Mouse (Mus musculus): ENCODE data around the gene Dppa5a. TPM values are rescaled to one million over a fixed set of nuclear protein-coding genes. Genes with fewer than 3 reads are reported as not detected.

Dppa5a gene
- polyA plus RNA-seq, 1 experiment, result not detected

- Histone ChIP-seq H3K4me1 (ENCODE audit: control insufficient read depth, insufficient read depth, insufficient read length) (no peaks in the 10 kb centered on the region), H3K36me3 (ENCODE audit: control insufficient read depth, insufficient read depth, low read length) (no peaks in the 10 kb centered on the region), H3K27ac (ENCODE audit: insufficient read depth, low read length) (no peak overlapping the region), H3K27me3 (ENCODE audit: control insufficient read depth, insufficient read depth, low read length) (no peaks in the 10 kb centered on the region), H3K4me3 (ENCODE audit: extremely low read depth, insufficient read depth, insufficient read length) (no peak overlapping the region)
- TF ChIP-seq POLR2A (IDR thresholded peaks at IDR 0.05; ENCODE audit: low read depth, low read length) (no peak), CTCF (IDR thresholded peaks at IDR 0.05; ENCODE audit: extremely low read depth, insufficient read depth, insufficient read length, insufficient replicate concordance) (no peak)
- no peak for DNase-seq (ENCODE audit: low read depth in 1 of 2, low spot score in 2 of 2)
- WGBS, result 80% methylated on average over 1 of the region's 1 CpGs
Observed at GRCm38 (mm10) chr9:78374885-78375389, 7.0 kb upstream of the Dppa5a start.

GRCm38 (mm10) chr9:78374397-78374796 lies 6.4 kb upstream of the Dppa5a start:
- Histone ChIP-seq H3K36me3 (ENCODE audit: control insufficient read depth, insufficient read depth, low read length) (no peaks in the 10 kb centered on the region), H3K4me3 (ENCODE audit: extremely low read depth, insufficient read depth, insufficient read length) (no peak overlapping the region), H3K27me3 (ENCODE audit: control insufficient read depth, insufficient read depth, low read length) (no peaks in the 10 kb centered on the region), H3K27ac (ENCODE audit: insufficient read depth, low read length) (no peak overlapping the region), H3K4me1 (ENCODE audit: control insufficient read depth, insufficient read depth, insufficient read length) (no peaks in the 10 kb centered on the region)
- DNase-seq (ENCODE audit: low read depth in 1 of 2, low spot score in 2 of 2), result no peak
- TF ChIP-seq CTCF (IDR thresholded peaks at IDR 0.05; ENCODE audit: extremely low read depth, insufficient read depth, insufficient read length, insufficient replicate concordance) (no peak), POLR2A (IDR thresholded peaks at IDR 0.05; ENCODE audit: low read depth, low read length) (no peak)
- 76% methylated on average over 5 of the region's 5 CpGs for WGBS

- DNase-seq (ENCODE audit: low read depth in 1 of 2, low spot score in 2 of 2), result no peak
- Histone ChIP-seq H3K4me1 (ENCODE audit: control insufficient read depth, insufficient read depth, insufficient read length) (no peaks in the 10 kb centered on the region), H3K36me3 (ENCODE audit: control insufficient read depth, insufficient read depth, low read length) (no peaks in the 10 kb centered on the region), H3K27ac (ENCODE audit: insufficient read depth, low read length) (no peak overlapping the region), H3K27me3 (ENCODE audit: control insufficient read depth, insufficient read depth, low read length) (no peaks in the 10 kb centered on the region), H3K4me3 (ENCODE audit: extremely low read depth, insufficient read depth, insufficient read length) (no peak overlapping the region)
- TF ChIP-seq CTCF (IDR thresholded peaks at IDR 0.05; ENCODE audit: extremely low read depth, insufficient read depth, insufficient read length, insufficient replicate concordance) (no peak), POLR2A (IDR thresholded peaks at IDR 0.05; ENCODE audit: low read depth, low read length) (no peak)
- WGBS, result 77% methylated on average over 10 of the region's 10 CpGs
Observed at GRCm38 (mm10) chr9:78372827-78373504, 5.0 kb upstream of the Dppa5a start.

GRCm38 (mm10) chr9:78371441-78371840 lies 3.5 kb upstream of the Dppa5a start:
- 96% methylated on average over 3 of the region's 3 CpGs for WGBS

GRCm38 (mm10) chr9:78369786-78370185 lies 1.8 kb upstream of the Dppa5a start:
- no peak for DNase-seq (ENCODE audit: low read depth in 1 of 2, low spot score in 2 of 2)
- Histone ChIP-seq H3K36me3 (ENCODE audit: control insufficient read depth, insufficient read depth, low read length) (no peaks in the 10 kb centered on the region), H3K4me1 (ENCODE audit: control insufficient read depth, insufficient read depth, insufficient read length) (no peaks in the 10 kb centered on the region), H3K27ac (ENCODE audit: insufficient read depth, low read length) (no peak overlapping the region), H3K27me3 (ENCODE audit: control insufficient read depth, insufficient read depth, low read length) (no peaks in the 10 kb centered on the region), H3K4me3 (ENCODE audit: extremely low read depth, insufficient read depth, insufficient read length) (no peak overlapping the region)
- no peak for TF ChIP-seq CTCF (IDR thresholded peaks at IDR 0.05; ENCODE audit: extremely low read depth, insufficient read depth, insufficient read length, insufficient replicate concordance)
- no peak for TF ChIP-seq POLR2A (IDR thresholded peaks at IDR 0.05; ENCODE audit: low read depth, low read length)
- WGBS, result 95% methylated on average over 7 of the region's 7 CpGs

More at GRCm38 (mm10) chr9:78371441-78371840, 3.5 kb upstream of the Dppa5a start:
- Histone ChIP-seq H3K4me3 (ENCODE audit: extremely low read depth, insufficient read depth, insufficient read length) (no peak overlapping the region), H3K4me1 (ENCODE audit: control insufficient read depth, insufficient read depth, insufficient read length) (no peaks in the 10 kb centered on the region), H3K27ac (ENCODE audit: insufficient read depth, low read length) (no peak overlapping the region), H3K27me3 (ENCODE audit: control insufficient read depth, insufficient read depth, low read length) (no peaks in the 10 kb centered on the region), H3K36me3 (ENCODE audit: control insufficient read depth, insufficient read depth, low read length) (no peaks in the 10 kb centered on the region)
- TF ChIP-seq POLR2A (IDR thresholded peaks at IDR 0.05; ENCODE audit: low read depth, low read length) (no peak), CTCF (IDR thresholded peaks at IDR 0.05; ENCODE audit: extremely low read depth, insufficient read depth, insufficient read length, insufficient replicate concordance) (no peak)
- DNase-seq (ENCODE audit: low read depth in 1 of 2, low spot score in 2 of 2), result no peak

GRCm38 (mm10) chr9:78369349-78369748 lies 1.4 kb upstream of the Dppa5a start:
- no peak overlapping the region for H3K4me3 ChIP-seq (ENCODE audit: extremely low read depth, insufficient read depth, insufficient read length)
- H3K4me1 ChIP-seq (ENCODE audit: control insufficient read depth, insufficient read depth, insufficient read length), result no peaks in the 10 kb centered on the region
- no peaks in the 10 kb centered on the region for H3K36me3 ChIP-seq (ENCODE audit: control insufficient read depth, insufficient read depth, low read length)
- DNase-seq (ENCODE audit: low read depth in 1 of 2, low spot score in 2 of 2), result no peak
- H3K27me3 ChIP-seq (ENCODE audit: control insufficient read depth, insufficient read depth, low read length), result no peaks in the 10 kb centered on the region
- 86% methylated on average over 2 of the region's 2 CpGs for WGBS
- no peak overlapping the region for H3K27ac ChIP-seq (ENCODE audit: insufficient read depth, low read length)
- TF ChIP-seq POLR2A (IDR thresholded peaks at IDR 0.05; ENCODE audit: low read depth, low read length) (no peak), CTCF (IDR thresholded peaks at IDR 0.05; ENCODE audit: extremely low read depth, insufficient read depth, insufficient read length, insufficient replicate concordance) (no peak)

GRCm38 (mm10) chr9:78368671-78369293 lies 805 bp upstream of the Dppa5a start:
- H3K4me1 ChIP-seq (ENCODE audit: control insufficient read depth, insufficient read depth, insufficient read length), result no peaks in the 10 kb centered on the region
- no peaks in the 10 kb centered on the region for H3K27me3 ChIP-seq (ENCODE audit: control insufficient read depth, insufficient read depth, low read length)
- TF ChIP-seq POLR2A (IDR thresholded peaks at IDR 0.05; ENCODE audit: low read depth, low read length), result no peak
- no peak for TF ChIP-seq CTCF (IDR thresholded peaks at IDR 0.05; ENCODE audit: extremely low read depth, insufficient read depth, insufficient read length, insufficient replicate concordance)
- WGBS, result 80% methylated on average over 3 of the region's 3 CpGs
- DNase-seq (ENCODE audit: low read depth in 1 of 2, low spot score in 2 of 2), result no peak
- H3K27ac ChIP-seq (ENCODE audit: insufficient read depth, low read length), result no peak overlapping the region
- H3K4me3 ChIP-seq (ENCODE audit: extremely low read depth, insufficient read depth, insufficient read length), result no peak overlapping the region
- no peaks in the 10 kb centered on the region for H3K36me3 ChIP-seq (ENCODE audit: control insufficient read depth, insufficient read depth, low read length)

Measured in spleen, adult 2 months (tissue).